Comparison of ENCODE assay signal across 9 mouse cellular contexts in the genomic region with DNA sequence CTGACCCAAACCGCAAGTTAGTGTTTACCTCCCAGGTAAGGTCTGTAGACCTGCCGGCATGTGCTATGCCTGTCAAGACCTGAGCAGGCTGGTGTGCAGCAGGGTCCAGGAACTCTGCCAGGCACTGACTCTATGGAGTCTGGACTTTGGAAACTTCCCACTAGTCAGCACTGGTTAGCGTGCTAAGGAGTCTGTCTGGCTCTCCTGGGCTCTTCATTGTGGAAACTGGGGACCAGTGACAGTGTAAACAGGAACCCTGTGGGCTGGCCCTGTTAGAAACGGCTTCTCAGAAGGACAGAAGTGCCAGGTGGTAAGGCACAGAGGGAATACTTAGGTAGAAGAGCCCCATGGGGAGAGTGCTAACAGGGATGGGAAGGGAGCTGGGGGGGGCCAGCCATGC. TPM values are rescaled to one million over a fixed set of nuclear protein-coding genes. Genes with fewer than 3 reads are reported as not detected.
A peak's percentile ranks its signal among the peaks of the same experiment; 100 is the strongest.
DNase-seq lines count a peak whose midpoint lies in the region; ATAC-seq and TF ChIP-seq lines count a peak whose summit lies in the region.
"Had no signal": no experiment of that assay in that cellular context is flagged by ENCODE, and none has a peak within 500 bp of the region (broad histone marks: within the 10 kb centered on the region; RNA-seq: fewer than 3 reads in every experiment).

No protein-coding gene starts in this region.

- no peak for DNase-seq in lung, embryonic 14.5 days
- no peak for DNase-seq in lung, adult 2 months
- DNase-seq in gonadal fat pad, adult 2 months (ENCODE audit: low read depth) = peak; percentile 70
- DNase-seq in kidney, postnatal 25 days = peak; percentile 81 to 93
- peak; percentile 47 for DNase-seq in skeletal muscle tissue, adult 2 months (ENCODE audit: low read depth, low spot score)
- DNase-seq in spleen, adult 12 weeks (ENCODE audit: low spot score) = no peak
- DNase-seq in frontal cortex, postnatal 10 days (ENCODE audit: low spot score in 2 of 2) = no peak

- peak overlapping the region; percentile 35; the same call in 1 of the 2 replicates for H3K4me2 ChIP-seq in lung, embryonic 14.5 days
- no peak overlapping the region for H3K4me2 ChIP-seq in forebrain, embryonic 12.5 days

- WGBS in lung, embryonic 14.5 days = 56% methylated on average over 4 of the region's 4 CpGs
- 44% methylated on average over 4 of the region's 4 CpGs for WGBS in lung, adult 2 months
- 89% methylated on average over 4 of the region's 4 CpGs for WGBS in forebrain, embryonic 12.5 days

- H3K4me3 ChIP-seq in lung, embryonic 14.5 days (ENCODE audit: low read depth, low read length) = no peak overlapping the region; the same call in 1 of the 2 replicates
- no peak overlapping the region for H3K4me3 ChIP-seq in lung, adult 2 months (replicated peaks; ENCODE audit: extremely low read depth, low read depth, low read length)
- H3K4me3 ChIP-seq in forebrain, embryonic 12.5 days (replicated peaks) = no peak overlapping the region

- TF ChIP-seq CTCF in lung, embryonic 14.5 days (IDR thresholded peaks at IDR 0.05; ENCODE audit: low read depth) = no peak
- no peak for TF ChIP-seq CTCF in lung, adult 2 months (IDR thresholded peaks at IDR 0.05; ENCODE audit: insufficient read depth, low read length)

- peak overlapping the region; percentile 77 for H3K27ac ChIP-seq in lung, embryonic 14.5 days (ENCODE audit: low read depth)
- no peak overlapping the region for H3K27ac ChIP-seq in forebrain, embryonic 12.5 days

- no peaks in the 10 kb centered on the region for H3K27me3 ChIP-seq in lung, embryonic 14.5 days (ENCODE audit: insufficient read depth, low read length)
- no peaks in the 10 kb centered on the region for H3K27me3 ChIP-seq in forebrain, embryonic 12.5 days

- H3K36me3 ChIP-seq in lung, embryonic 14.5 days (ENCODE audit: insufficient read depth) = peaks cover 43% of the 10 kb centered on the region
- peaks cover 67% of the 10 kb centered on the region for H3K36me3 ChIP-seq in forebrain, embryonic 12.5 days (replicated peaks)

- no peaks in the 10 kb centered on the region for H3K9me3 ChIP-seq in lung, embryonic 14.5 days (ENCODE audit: low read depth, low read length)
- H3K9me3 ChIP-seq in forebrain, embryonic 12.5 days = no peaks in the 10 kb centered on the region

- no peaks in the 10 kb centered on the region; the same call in 1 of the 2 replicates for H3K4me1 ChIP-seq in lung, embryonic 14.5 days (ENCODE audit: insufficient read depth)
- H3K4me1 ChIP-seq in lung, adult 2 months (ENCODE audit: control insufficient read depth, insufficient read depth, low read length) = peaks cover 32% of the 10 kb centered on the region
- no peaks in the 10 kb centered on the region for H3K4me1 ChIP-seq in forebrain, embryonic 12.5 days

- TF ChIP-seq POLR2A in lung, adult 2 months (IDR thresholded peaks at IDR 0.05; ENCODE audit: borderline replicate concordance, extremely low read depth, low read depth, low read length) = no peak

- H3K9ac ChIP-seq in lung, embryonic 14.5 days = peak overlapping the region; percentile 7
- no peak overlapping the region for H3K9ac ChIP-seq in forebrain, embryonic 12.5 days

- 0 out of 2 replicates have a peak, but pooled peaks have one; percentile 11 for ATAC-seq in lung, embryonic 14.5 days (ENCODE audit: insufficient read depth)
- ATAC-seq in forebrain, embryonic 12.5 days (ENCODE audit: low FRiP score) = no peak

RNA-seq across cellular contexts. Expression of a gene that starts 7.5 kb away (rescaled TPM):
- not detected in 2 replicates for polyA plus RNA-seq in lung, embryonic 14.5 days (2014; fragmentation: Nextera tagmentation; extraction: Ambion mirVana)
- polyA plus RNA-seq in lung, adult 2 months (2012; rRNA removed) = 5.0 and 7.8 TPM in 2 replicates
- 8.5 and 11.9 TPM in 2 replicates for polyA plus RNA-seq in gonadal fat pad, adult 2 months (2012; rRNA removed)
- not detected in 2 replicates for polyA plus RNA-seq in forebrain, embryonic 12.5 days (2016; fragmentation: Nextera tagmentation; extraction: Ambion mirVana)
- polyA plus RNA-seq: intestine, embryonic 14.5 days had no signal

RNA-seq across cellular contexts. Expression of a gene that starts 27.9 kb away (rescaled TPM):
- polyA plus RNA-seq in lung, embryonic 14.5 days (2014; fragmentation: Nextera tagmentation; extraction: Ambion mirVana) = 162 and 184 TPM in 2 replicates
- 467 and 695 TPM in 2 replicates for polyA plus RNA-seq in lung, adult 2 months (2012; rRNA removed)
- 511 and 529 TPM in 2 replicates for polyA plus RNA-seq in gonadal fat pad, adult 2 months (2012; rRNA removed)
- 83.8 and 93.1 TPM in 2 replicates for polyA plus RNA-seq in forebrain, embryonic 12.5 days (2016; fragmentation: Nextera tagmentation; extraction: Ambion mirVana)

RNA-seq across cellular contexts. Expression of a gene that starts 49.5 kb away (rescaled TPM):
- polyA plus RNA-seq in lung, embryonic 14.5 days (2014; fragmentation: Nextera tagmentation; extraction: Ambion mirVana) = 0.18 and 0.57 TPM in 2 replicates
- polyA plus RNA-seq in lung, adult 2 months (2012; rRNA removed) = 8.3 and 15.2 TPM in 2 replicates
- 4.1 and 5.7 TPM in 2 replicates for polyA plus RNA-seq in gonadal fat pad, adult 2 months (2012; rRNA removed)
- polyA plus RNA-seq in forebrain, embryonic 12.5 days (2016; fragmentation: Nextera tagmentation; extraction: Ambion mirVana) = 0.67 and 1.1 TPM in 2 replicates

Comparison
In these comparisons a context has a peak if more than half of its experiments do, and no peak if none do; other contexts are left out.
1. DNase-seq: peak in gonadal fat pad, adult 2 months (single experiment), kidney, postnatal 25 days (2 of 2) and skeletal muscle tissue, adult 2 months (single experiment); none in lung, embryonic 14.5 days (single experiment), lung, adult 2 months (single experiment), spleen, adult 12 weeks (single experiment) and frontal cortex, postnatal 10 days (0 of 2).